Mouse (Mus musculus): ENCODE results near the gene Hnrnph2.

Hnrnph2 gene

GRCm38 (mm10) chrX:134619695-134620094 lies 18.7 kb downstream of the Hnrnph2 start:
- no peak for DNase-seq

- DNase-seq = no peak
Measured at GRCm38 (mm10) chrX:134620254-134620865, 19.4 kb downstream of the Hnrnph2 start.

GRCm38 (mm10) chrX:134621685-134622084 lies 20.7 kb downstream of the Hnrnph2 start:
- DNase-seq = no peak

- no peak for DNase-seq
Measured at GRCm38 (mm10) chrX:134623350-134623749, 22.4 kb downstream of the Hnrnph2 start.

- DNase-seq = no peak
Measured at GRCm38 (mm10) chrX:134628200-134628599, 27.2 kb downstream of the Hnrnph2 start.

GRCm38 (mm10) chrX:134632710-134633109 lies 31.7 kb downstream of the Hnrnph2 start:
- no peak for DNase-seq

GRCm38 (mm10) chrX:134635111-134635510 lies 34.1 kb downstream of the Hnrnph2 start:
- no peak for DNase-seq

GRCm38 (mm10) chrX:134635860-134636259 lies 34.9 kb downstream of the Hnrnph2 start:
- DNase-seq = no peak

- no peak for DNase-seq
Measured at GRCm38 (mm10) chrX:134641000-134641760, 40.2 kb downstream of the Hnrnph2 start.

GRCm38 (mm10) chrX:134646338-134646737 lies 45.4 kb downstream of the Hnrnph2 start:
- no peak for DNase-seq

GRCm38 (mm10) chrX:134647421-134647820 lies 46.4 kb downstream of the Hnrnph2 start:
- DNase-seq = no peak

- peak; percentile 76 for DNase-seq
Measured at GRCm38 (mm10) chrX:134648031-134648692, 47.2 kb downstream of the Hnrnph2 start.

- no peak for DNase-seq
Measured at GRCm38 (mm10) chrX:134652061-134652460, 51.1 kb downstream of the Hnrnph2 start.
